Mouse (Mus musculus): ENCODE data around the gene Caln1. TPM values are rescaled to one million over a fixed set of nuclear protein-coding genes. Genes with fewer than 3 reads are reported as not detected.
"Not testable (repeated sequence)": the region's sequence is repeated elsewhere in the genome, so short reads cannot be mapped to it uniquely, and the experiment has no call there.

The Caln1 gene
- polyA plus RNA-seq, 1 experiment = not detected

- H3K4me1 ChIP-seq (ENCODE audit: control insufficient read depth, insufficient read depth, insufficient read length, low read length) = no peaks in the 10 kb centered on the region
- H3K27ac ChIP-seq (replicated peaks; ENCODE audit: low read depth, low read length) = no peak overlapping the region
- no peak overlapping the region for H3K4me3 ChIP-seq (ENCODE audit: insufficient read depth, low read depth, low read length)
Measured at GRCm38 (mm10) chr5:130553916-130554315, 184.7 kb downstream of the Caln1 start.

- Histone ChIP-seq H3K27ac (replicated peaks; ENCODE audit: low read depth, low read length) (no peak overlapping the region), H3K4me3 (ENCODE audit: insufficient read depth, low read depth, low read length) (no peak overlapping the region), H3K4me1 (ENCODE audit: control insufficient read depth, insufficient read depth, insufficient read length, low read length) (no peaks in the 10 kb centered on the region)
Measured at GRCm38 (mm10) chr5:130563146-130563545, 193.9 kb downstream of the Caln1 start.

GRCm38 (mm10) chr5:130566002-130566401, 196.7 kb downstream of the Caln1 start:
- no peaks in the 10 kb centered on the region for H3K4me1 ChIP-seq (ENCODE audit: control insufficient read depth, insufficient read depth, insufficient read length, low read length)
- H3K4me3 ChIP-seq (ENCODE audit: insufficient read depth, low read depth, low read length) = no peak overlapping the region
- H3K27ac ChIP-seq (replicated peaks; ENCODE audit: low read depth, low read length) = no peak overlapping the region

- H3K27ac ChIP-seq (replicated peaks; ENCODE audit: low read depth, low read length) = no peak overlapping the region
- H3K4me1 ChIP-seq (ENCODE audit: control insufficient read depth, insufficient read depth, insufficient read length, low read length) = no peaks in the 10 kb centered on the region
- no peak overlapping the region for H3K4me3 ChIP-seq (ENCODE audit: insufficient read depth, low read depth, low read length)
Measured at GRCm38 (mm10) chr5:130577581-130577980, 208.3 kb downstream of the Caln1 start.

- Histone ChIP-seq H3K4me1 (ENCODE audit: control insufficient read depth, insufficient read depth, insufficient read length, low read length) (no peaks in the 10 kb centered on the region), H3K27ac (replicated peaks; ENCODE audit: low read depth, low read length) (no peak overlapping the region), H3K4me3 (ENCODE audit: insufficient read depth, low read depth, low read length) (no peak overlapping the region)
Measured at GRCm38 (mm10) chr5:130584042-130584441, 214.8 kb downstream of the Caln1 start.

GRCm38 (mm10) chr5:130586257-130586656, 217.0 kb downstream of the Caln1 start:
- Histone ChIP-seq H3K4me3 (ENCODE audit: insufficient read depth, low read depth, low read length) (no peak overlapping the region), H3K4me1 (ENCODE audit: control insufficient read depth, insufficient read depth, insufficient read length, low read length) (no peaks in the 10 kb centered on the region), H3K27ac (replicated peaks; ENCODE audit: low read depth, low read length) (no peak overlapping the region)

GRCm38 (mm10) chr5:130596541-130596940, 227.3 kb downstream of the Caln1 start:
- H3K4me1 ChIP-seq (ENCODE audit: control insufficient read depth, insufficient read depth, insufficient read length, low read length) = no peaks in the 10 kb centered on the region
- H3K27ac ChIP-seq (replicated peaks; ENCODE audit: low read depth, low read length) = no peak overlapping the region
- no peak overlapping the region for H3K4me3 ChIP-seq (ENCODE audit: insufficient read depth, low read depth, low read length)

- Histone ChIP-seq H3K4me1 (ENCODE audit: control insufficient read depth, insufficient read depth, insufficient read length, low read length) (no peaks in the 10 kb centered on the region), H3K27ac (replicated peaks; ENCODE audit: low read depth, low read length) (no peak overlapping the region), H3K4me3 (ENCODE audit: insufficient read depth, low read depth, low read length) (no peak overlapping the region)
Measured at GRCm38 (mm10) chr5:130613657-130614056, 244.4 kb downstream of the Caln1 start.

- H3K4me3 ChIP-seq (ENCODE audit: insufficient read depth, low read depth, low read length) = no peak overlapping the region
- no peak overlapping the region for H3K27ac ChIP-seq (replicated peaks; ENCODE audit: low read depth, low read length)
- H3K4me1 ChIP-seq (ENCODE audit: control insufficient read depth, insufficient read depth, insufficient read length, low read length) = no peaks in the 10 kb centered on the region
Measured at GRCm38 (mm10) chr5:130614209-130614608, 245.0 kb downstream of the Caln1 start.

GRCm38 (mm10) chr5:130620060-130620459, 250.8 kb downstream of the Caln1 start:
- Histone ChIP-seq H3K27ac (replicated peaks; ENCODE audit: low read depth, low read length) (no peak overlapping the region), H3K4me1 (ENCODE audit: control insufficient read depth, insufficient read depth, insufficient read length, low read length) (no peaks in the 10 kb centered on the region)

GRCm38 (mm10) chr5:130623206-130623605, 254.0 kb downstream of the Caln1 start:
- no peak overlapping the region; the same call in 1 of the 2 replicates for H3K27ac ChIP-seq (replicated peaks; ENCODE audit: low read depth, low read length)
- no peaks in the 10 kb centered on the region for H3K4me1 ChIP-seq (ENCODE audit: control insufficient read depth, insufficient read depth, insufficient read length, low read length)
- H3K4me3 ChIP-seq (ENCODE audit: insufficient read depth, low read depth, low read length) = no peak overlapping the region

More at GRCm38 (mm10) chr5:130620060-130620459, 250.8 kb downstream of the Caln1 start:
- no peak overlapping the region for H3K4me3 ChIP-seq (ENCODE audit: insufficient read depth, low read depth, low read length)

- Histone ChIP-seq H3K4me3 (ENCODE audit: insufficient read depth, low read depth, low read length) (no peak overlapping the region), H3K27ac (replicated peaks; ENCODE audit: low read depth, low read length) (no peak overlapping the region), H3K4me1 (ENCODE audit: control insufficient read depth, insufficient read depth, insufficient read length, low read length) (no peaks in the 10 kb centered on the region)
Measured at GRCm38 (mm10) chr5:130627800-130628199, 258.5 kb downstream of the Caln1 start.

GRCm38 (mm10) chr5:130635397-130635796, 266.1 kb downstream of the Caln1 start:
- Histone ChIP-seq H3K27ac (replicated peaks; ENCODE audit: low read depth, low read length) (no peak overlapping the region), H3K4me1 (ENCODE audit: control insufficient read depth, insufficient read depth, insufficient read length, low read length) (no peaks in the 10 kb centered on the region), H3K4me3 (ENCODE audit: insufficient read depth, low read depth, low read length) (no peak overlapping the region)

GRCm38 (mm10) chr5:130641881-130642280, 272.6 kb downstream of the Caln1 start:
- Histone ChIP-seq H3K27ac (replicated peaks; ENCODE audit: low read depth, low read length) (no peak overlapping the region), H3K4me3 (ENCODE audit: insufficient read depth, low read depth, low read length) (no peak overlapping the region), H3K4me1 (ENCODE audit: control insufficient read depth, insufficient read depth, insufficient read length, low read length) (no peaks in the 10 kb centered on the region)

GRCm38 (mm10) chr5:130646126-130646525, 276.9 kb downstream of the Caln1 start:
- not testable (repeated sequence) for H3K4me1 ChIP-seq (ENCODE audit: control insufficient read depth, insufficient read depth, insufficient read length, low read length); H3K4me3 ChIP-seq (ENCODE audit: insufficient read depth, low read depth, low read length); H3K27ac ChIP-seq (replicated peaks; ENCODE audit: low read depth, low read length)

- Histone ChIP-seq H3K27ac (replicated peaks; ENCODE audit: low read depth, low read length) (no peak overlapping the region), H3K4me3 (ENCODE audit: insufficient read depth, low read depth, low read length) (no peak overlapping the region), H3K4me1 (ENCODE audit: control insufficient read depth, insufficient read depth, insufficient read length, low read length) (no peaks in the 10 kb centered on the region)
Measured at GRCm38 (mm10) chr5:130658141-130658540, 288.9 kb downstream of the Caln1 start.

GRCm38 (mm10) chr5:130666091-130666490, 296.8 kb downstream of the Caln1 start:
- H3K4me1 ChIP-seq (ENCODE audit: control insufficient read depth, insufficient read depth, insufficient read length, low read length) = no peaks in the 10 kb centered on the region
- no peak overlapping the region for H3K4me3 ChIP-seq (ENCODE audit: insufficient read depth, low read depth, low read length)
- no peak overlapping the region for H3K27ac ChIP-seq (replicated peaks; ENCODE audit: low read depth, low read length)
